Mouse (Mus musculus): ENCODE data around the gene Lrrc58. TPM values are rescaled to one million over a fixed set of nuclear protein-coding genes. Genes with fewer than 3 reads are reported as not detected.

Gene Lrrc58
- total and polyA plus RNA-seq, 3 experiments, result 11.0 to 29.6 (median 24.8) TPM

- no peak overlapping the region for H3K27ac ChIP-seq (ENCODE audit: control insufficient read depth, low read depth, low read length)
- TF ChIP-seq MYB (IDR thresholded peaks at IDR 0.05; ENCODE audit: low read depth, low read length) (no peak), MAZ (IDR thresholded peaks at IDR 0.05; ENCODE audit: low read depth, low read length) (no peak), POLR2AphosphoS5 (IDR thresholded peaks at IDR 0.05; ENCODE audit: borderline replicate concordance, low read depth, low read length) (no peak), HCFC1 (IDR thresholded peaks at IDR 0.05; ENCODE audit: low read depth, low read length) (no peak)
- no peak overlapping the region for H3K9ac ChIP-seq (ENCODE audit: control insufficient read depth, low read depth, low read length, poor library complexity, severe bottlenecking)
- no peaks in the 10 kb centered on the region for H3K9me3 ChIP-seq (replicated peaks; ENCODE audit: insufficient read depth, low read length)
- H3K36me3 ChIP-seq (ENCODE audit: control insufficient read depth in 1 of 2, insufficient read depth in 2 of 2, low read length in 2 of 2), result no peaks in the 10 kb centered on the region
- no peaks in the 10 kb centered on the region for H3K79me2 ChIP-seq (ENCODE audit: control insufficient read depth, insufficient read depth, low read length, poor library complexity)
- DNase-seq (ENCODE audit: low read depth, low spot score), result no peak
- H3K4me1 ChIP-seq (ENCODE audit: control insufficient read depth in 1 of 2, insufficient read depth in 2 of 2, low read length in 2 of 2), result no peaks in the 10 kb centered on the region
- H3K27me3 ChIP-seq (ENCODE audit: control insufficient read depth in 1 of 2, insufficient read depth in 2 of 2, low read length in 2 of 2), result peaks cover 0 to 3% of the 10 kb centered on the region in 2 experiments; a peak in 1 of 4 replicates
- H3K4me3 ChIP-seq (ENCODE audit: control insufficient read depth in 1 of 2, insufficient read depth in 1 of 2, low read depth in 2 of 2, low read length in 2 of 2), result no peak overlapping the region
Measured at GRCm38 (mm10) chr16:37901318-37901717, 33.1 kb downstream of the Lrrc58 start.

GRCm38 (mm10) chr16:37906456-37906855 is 38.3 kb downstream of the Lrrc58 start:
- no peak overlapping the region for H3K27ac ChIP-seq (ENCODE audit: control insufficient read depth, low read depth, low read length)
- H3K9me3 ChIP-seq (replicated peaks; ENCODE audit: insufficient read depth, low read length), result no peaks in the 10 kb centered on the region
- no peaks in the 10 kb centered on the region for H3K79me2 ChIP-seq (ENCODE audit: control insufficient read depth, insufficient read depth, low read length, poor library complexity)
- no peak for DNase-seq (ENCODE audit: low read depth, low spot score)
- H3K27me3 ChIP-seq (ENCODE audit: control insufficient read depth in 1 of 2, insufficient read depth in 2 of 2, low read length in 2 of 2), result peaks cover 0 to 5% of the 10 kb centered on the region in 2 experiments; a peak in 2 of 4 replicates
- H3K36me3 ChIP-seq (ENCODE audit: control insufficient read depth in 1 of 2, insufficient read depth in 2 of 2, low read length in 2 of 2), result no peaks in the 10 kb centered on the region
- H3K4me3 ChIP-seq (ENCODE audit: control insufficient read depth in 1 of 2, insufficient read depth in 1 of 2, low read depth in 2 of 2, low read length in 2 of 2), result no peak overlapping the region
- TF ChIP-seq MYB (IDR thresholded peaks at IDR 0.05; ENCODE audit: low read depth, low read length), result no peak
- no peak for TF ChIP-seq UBTF (IDR thresholded peaks at IDR 0.05; ENCODE audit: borderline replicate concordance, insufficient read depth, low read depth, low read length)
- TF ChIP-seq HCFC1 (IDR thresholded peaks at IDR 0.05; ENCODE audit: low read depth, low read length), result no peak
- TF ChIP-seq MYC (IDR thresholded peaks at IDR 0.05; ENCODE audit: low read depth, low read length), result no peak
- no peak for TF ChIP-seq SIN3A (IDR thresholded peaks at IDR 0.05; ENCODE audit: low read length)
- no peak for TF ChIP-seq TCF12 (IDR thresholded peaks at IDR 0.05; ENCODE audit: low read depth, low read length)
- no peak for TF ChIP-seq RCOR1 (IDR thresholded peaks at IDR 0.05; ENCODE audit: low read depth, low read length)
- TF ChIP-seq USF2 (IDR thresholded peaks at IDR 0.05; ENCODE audit: borderline replicate concordance in 1 of 2, insufficient read depth in 1 of 2, low read depth in 1 of 2, low read length in 2 of 2), result no peak
- TF ChIP-seq NRF1 (IDR thresholded peaks at IDR 0.05; ENCODE audit: insufficient read depth, low read depth, low read length, poor library complexity, severe bottlenecking), result no peak
- no peak overlapping the region for H3K9ac ChIP-seq (ENCODE audit: control insufficient read depth, low read depth, low read length, poor library complexity, severe bottlenecking)
- H3K4me1 ChIP-seq (ENCODE audit: control insufficient read depth in 1 of 2, insufficient read depth in 2 of 2, low read length in 2 of 2), result no peaks in the 10 kb centered on the region

- TF ChIP-seq GATA1 (IDR thresholded peaks at IDR 0.05; ENCODE audit: low read depth, low read length) (no peak), MYC (IDR thresholded peaks at IDR 0.05; ENCODE audit: low read depth, low read length) (no peak), KAT2A (conservative IDR thresholded peaks at IDR 0.05; ENCODE audit: low read depth, low read length) (no peak), MAFK (IDR thresholded peaks at IDR 0.05; ENCODE audit: borderline replicate concordance, low read depth, low read length) (no peak), HCFC1 (IDR thresholded peaks at IDR 0.05; ENCODE audit: low read depth, low read length) (no peak), EP300 (IDR thresholded peaks at IDR 0.05; ENCODE audit: low read depth in 1 of 2, low read length in 2 of 2) (no peak), MXI1 (IDR thresholded peaks at IDR 0.05; ENCODE audit: low read depth, low read length) (no peak), ELF1 (IDR thresholded peaks at IDR 0.05; ENCODE audit: low read depth, low read length) (no peak), CHD1 (IDR thresholded peaks at IDR 0.05; ENCODE audit: low read depth, low read length) (no peak), ZC3H11A (IDR thresholded peaks at IDR 0.05; ENCODE audit: low read depth, low read length) (no peak), ZKSCAN1 (IDR thresholded peaks at IDR 0.05; ENCODE audit: low read depth, low read length) (no peak), SIN3A (IDR thresholded peaks at IDR 0.05; ENCODE audit: low read length) (no peak), POLR2AphosphoS5 (IDR thresholded peaks at IDR 0.05; ENCODE audit: borderline replicate concordance, low read depth, low read length) (no peak), TBP (IDR thresholded peaks at IDR 0.05; ENCODE audit: low read depth, low read length) (no peak)
- Histone ChIP-seq H3K36me3 (ENCODE audit: control insufficient read depth in 1 of 2, insufficient read depth in 2 of 2, low read length in 2 of 2) (no peaks in the 10 kb centered on the region), H3K79me2 (ENCODE audit: control insufficient read depth, insufficient read depth, low read length, poor library complexity) (no peaks in the 10 kb centered on the region), H3K9ac (ENCODE audit: control insufficient read depth, low read depth, low read length, poor library complexity, severe bottlenecking) (no peak overlapping the region), H3K4me3 (ENCODE audit: control insufficient read depth in 1 of 2, insufficient read depth in 1 of 2, low read depth in 2 of 2, low read length in 2 of 2) (no peak overlapping the region), H3K4me1 (ENCODE audit: control insufficient read depth in 1 of 2, insufficient read depth in 2 of 2, low read length in 2 of 2) (no peaks in the 10 kb centered on the region), H3K9me3 (replicated peaks; ENCODE audit: insufficient read depth, low read length) (no peaks in the 10 kb centered on the region), H3K27me3 (ENCODE audit: control insufficient read depth in 1 of 2, insufficient read depth in 2 of 2, low read length in 2 of 2) (peaks cover 0 to 2% of the 10 kb centered on the region in 2 experiments; a peak in 2 of 4 replicates), H3K27ac (ENCODE audit: control insufficient read depth, low read depth, low read length) (no peak overlapping the region)
- DNase-seq (ENCODE audit: low read depth, low spot score), result no peak
Measured at GRCm38 (mm10) chr16:37911086-37911485, 42.9 kb downstream of the Lrrc58 start.
